Mouse (Mus musculus) telencephalon, adult 2 months (tissue): ENCODE measurements around the gene Rfx8.

Source experiments
- DNase-seq: peaks from one replicate; pipeline ENCODE4 v3.0.0-alpha.2; 2011; ENCODE audit warnings: low read depth, low spot score

Rfx8 gene

GRCm38 (mm10) chr1:39645905-39646759 is 74.7 kb downstream of the Rfx8 start:
- no peak for DNase-seq

DNA sequence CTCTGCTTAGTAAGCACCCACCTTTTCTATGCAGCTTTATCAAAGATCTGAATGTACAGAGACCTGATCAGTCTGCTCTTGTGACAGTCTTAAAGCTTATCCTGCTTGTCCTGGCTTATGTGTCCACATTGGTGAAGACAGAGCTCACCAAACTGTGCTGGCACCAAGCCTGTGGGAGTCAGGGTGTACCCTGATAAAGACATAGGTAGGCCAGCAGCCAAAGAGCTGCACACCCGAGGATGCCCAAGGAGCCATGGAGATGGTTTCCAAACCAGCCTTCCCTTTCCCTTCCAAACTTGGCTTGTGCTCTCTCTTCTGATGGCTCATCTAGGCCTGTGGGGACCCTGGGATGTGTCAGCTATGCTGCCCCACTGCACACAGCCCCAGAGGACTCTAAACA is 76.5 kb downstream of the Rfx8 start:
- no peak for DNase-seq

DNA sequence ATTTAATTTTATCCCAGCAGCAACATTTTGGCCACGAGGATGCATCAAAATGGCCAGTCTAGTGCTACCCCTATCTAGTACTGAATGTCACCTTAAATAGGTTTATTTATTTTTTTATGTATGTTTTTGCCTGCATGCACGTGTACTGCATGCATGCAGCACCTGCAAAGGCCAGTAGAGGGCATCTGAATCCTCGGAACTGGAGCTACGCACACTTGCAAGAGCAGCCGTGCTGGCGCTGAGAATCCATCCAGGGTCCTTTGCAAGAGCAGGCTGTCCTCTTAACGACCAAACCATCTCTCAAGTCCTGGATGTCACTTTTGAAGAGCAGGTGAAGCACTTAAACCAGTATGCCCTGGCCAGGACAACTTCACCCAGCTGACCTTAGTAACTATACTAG is 79.1 kb downstream of the Rfx8 start:
- no peak for DNase-seq

- peak; percentile 50 for DNase-seq
These were observed 83.7 kb downstream of the Rfx8 start for GRCm38 (mm10) chr1:39637139-39637538.

DNA sequence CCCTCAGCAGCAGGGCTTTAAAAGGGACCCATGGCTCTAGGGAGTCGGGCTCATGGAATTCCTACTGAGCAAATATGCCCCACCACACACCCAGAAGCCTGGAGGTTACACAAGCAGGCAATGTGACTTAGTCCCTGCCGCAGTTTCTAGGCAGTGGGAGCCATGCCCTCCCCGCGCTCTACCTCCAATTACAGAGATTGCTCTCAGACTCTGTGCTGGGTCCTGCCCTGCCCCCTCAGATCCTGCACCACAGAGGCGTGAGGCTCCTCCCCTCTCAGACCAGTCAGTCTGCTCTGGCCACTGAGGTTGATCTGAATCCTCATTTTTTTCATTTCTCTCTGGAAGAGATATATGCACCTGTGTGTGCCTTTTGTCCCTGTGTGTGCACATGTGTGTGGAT is 84.1 kb downstream of the Rfx8 start:
- no peak for DNase-seq

DNA sequence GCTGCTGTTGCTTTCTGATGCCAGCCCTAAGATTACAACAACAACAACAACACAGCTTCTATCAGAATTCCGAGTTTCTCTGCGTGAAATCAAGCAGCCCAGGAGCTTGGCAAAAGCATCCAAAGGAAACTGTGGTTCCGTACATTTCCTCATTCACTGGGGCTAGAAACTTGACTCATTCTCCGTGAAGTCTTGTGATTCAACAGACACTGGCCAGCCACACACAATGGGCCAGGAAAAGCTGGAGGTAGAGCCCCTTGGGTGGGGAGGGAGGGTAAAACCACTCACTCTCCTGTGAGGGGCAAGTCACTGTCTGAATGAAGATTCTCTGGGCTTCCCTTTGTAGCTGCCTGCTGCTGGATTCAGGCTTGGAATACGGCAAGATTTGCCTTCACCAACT is 84.6 kb downstream of the Rfx8 start:
- DNase-seq = no peak

GRCm38 (mm10) chr1:39628606-39629005 is 92.2 kb downstream of the Rfx8 start:
- no peak for DNase-seq

DNA sequence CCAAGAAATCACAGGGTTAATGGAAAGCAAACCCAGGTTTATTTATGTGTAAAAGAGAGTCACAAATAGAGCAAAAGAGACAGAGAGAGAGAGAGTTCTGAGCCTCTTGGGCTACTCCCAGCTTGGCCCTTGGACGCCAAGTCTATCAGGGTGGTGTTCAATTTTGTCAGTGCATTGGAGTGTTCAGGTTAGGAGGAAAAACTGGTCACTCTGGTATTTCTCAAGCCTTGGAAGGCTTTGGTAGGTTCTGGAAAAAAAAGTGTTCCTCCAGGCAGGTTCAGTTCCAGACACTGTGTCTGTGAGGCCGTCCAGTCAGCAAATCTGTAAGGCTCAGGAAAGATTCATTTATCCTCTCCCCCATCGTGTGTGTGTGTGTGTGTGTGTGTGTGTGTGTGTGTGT is 95.3 kb downstream of the Rfx8 start:
- no peak for DNase-seq

- DNase-seq = no peak
These were observed 97.1 kb downstream of the Rfx8 start for GRCm38 (mm10) chr1:39623729-39624128.

- no peak for DNase-seq
These were observed 97.7 kb downstream of the Rfx8 start for GRCm38 (mm10) chr1:39623106-39623505.

GRCm38 (mm10) chr1:39618524-39618923 is 102.3 kb downstream of the Rfx8 start:
- no peak for DNase-seq

GRCm38 (mm10) chr1:39615526-39615925 is 105.3 kb downstream of the Rfx8 start:
- no peak for DNase-seq
